Mouse (Mus musculus) midbrain, embryonic 11.5 days (tissue): Measurements from ENCODE around the gene Dbndd2. TPM values are rescaled to one million over a fixed set of nuclear protein-coding genes. Genes with fewer than 3 reads are reported as not detected.

Experiments
- ATAC-seq: fragments of 200-750 bp; cut with Nextera tagmentation; 2 replicates; pipeline ENCODE4 v1.8.0; 2017; ENCODE audit warnings: moderate TSS enrichment, moderate library complexity; ENCODE audit not compliant: low FRiP score
- DNase-seq: peaks from one replicate; pipeline ENCODE4 v3.0.0; 2015; ENCODE audit warnings: low spot score; ENCODE audit errors: missing footprints
- H3K27ac ChIP-seq: fragments of 300-500 bp; sonication (generic); 2 replicates; pipeline ENCODE4 v1.5.1; 2014; ENCODE audit warnings: low read depth, low read length
- H3K27me3 ChIP-seq: fragments of 300-500 bp; sonication (generic); 2 replicates; pipeline ENCODE4 v1.6.1; 2014; ENCODE audit warnings: mild to moderate bottlenecking, low read length, moderate library complexity, mixed read lengths; ENCODE audit not compliant: control insufficient read depth, insufficient read depth
- H3K36me3 ChIP-seq: fragments of 300-500 bp; sonication (generic); 2 replicates; pipeline ENCODE4 v1.6.1; 2014; ENCODE audit warnings: mild to moderate bottlenecking, low read length, moderate library complexity, mixed read lengths; ENCODE audit not compliant: control insufficient read depth, insufficient read depth
- H3K4me1 ChIP-seq: fragments of 300-500 bp; sonication (generic); 2 replicates; pipeline ENCODE4 v1.6.1; 2014; ENCODE audit warnings: low read length; ENCODE audit not compliant: control insufficient read depth, insufficient read depth
- H3K4me2 ChIP-seq: fragments of 300-500 bp; sonication (generic); 2 replicates; pipeline ENCODE4 v1.6.1; 2014; ENCODE audit warnings: mild to moderate bottlenecking, moderate library complexity
- H3K4me3 ChIP-seq: fragments of 300-500 bp; sonication (generic); 2 replicates; pipeline ENCODE4 v1.5.1; 2014; ENCODE audit warnings: low read depth, low read length
- H3K9ac ChIP-seq: fragments of 300-500 bp; sonication (generic); 2 replicates; pipeline ENCODE4 v1.6.1; 2014; ENCODE audit warnings: low read length
- H3K9me3 ChIP-seq: fragments of 300-500 bp; sonication (generic); 2 replicates; pipeline ENCODE4 v1.6.1; 2016; ENCODE audit warnings: low read length; ENCODE audit not compliant: control insufficient read depth
- WGBS: fragments of 180-500 bp; shearing (Covaris S2); extraction: QIAGEN DNeasy Blood & Tissue Kit; methylation state at CpG from one replicate; pipeline ENCODE4 v1.1.7; 2014; 5-methylcytosine and 5-hydroxymethylcytosine counted together
- polyA plus RNA-seq: library from polyadenylated mRNA; unstranded; fragments of >200 nt; fragmentation: Nextera tagmentation; extraction: Ambion mirVana; gene quantifications from 2 replicates; pipeline ENCODE4 v1.2.1, GENCODE M21; 2014

Dbndd2 gene
- polyA plus RNA-seq, 1 experiment from 2014 or later = 3.4 TPM

DNA sequence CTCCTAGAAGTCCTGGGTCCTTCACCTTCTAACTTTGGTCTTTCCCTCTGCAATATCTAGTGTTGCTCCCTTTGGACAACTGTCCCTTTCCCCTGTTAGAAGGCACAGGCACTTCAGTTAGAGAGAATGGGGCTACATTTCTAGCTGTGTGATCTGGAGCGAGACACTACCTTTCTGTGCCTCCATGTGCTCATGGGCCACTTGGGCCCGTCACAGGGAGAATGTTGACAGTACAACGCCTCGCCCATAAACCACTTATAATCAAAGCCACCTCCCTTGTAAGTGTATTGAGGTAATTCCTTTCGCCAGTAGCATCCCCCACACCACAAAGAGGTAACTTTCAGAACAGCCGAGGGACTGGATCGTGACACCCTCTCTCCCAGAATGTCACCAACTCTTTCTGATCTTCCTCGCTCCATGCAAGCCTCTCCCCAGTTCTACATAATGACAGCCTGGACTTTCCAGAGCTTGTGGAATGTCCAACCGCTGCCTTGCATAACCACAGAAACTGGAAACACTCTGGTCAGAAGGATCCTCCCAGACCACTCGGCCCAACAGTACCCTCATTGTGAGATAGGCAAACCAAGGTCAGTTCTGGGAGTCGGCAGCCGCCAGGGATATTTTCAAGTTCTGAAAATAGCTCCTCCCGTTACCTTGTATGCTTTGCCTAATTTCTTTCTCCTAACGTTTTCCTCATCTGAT is 36.4 kb upstream of the Dbndd2 start:
- no peak overlapping the region for H3K4me3 ChIP-seq
- H3K4me1 ChIP-seq = no peaks in the 10 kb centered on the region
- peak; percentile 61 for DNase-seq
- no peak for ATAC-seq
- no peak overlapping the region for H3K9ac ChIP-seq
- no peak overlapping the region for H3K4me2 ChIP-seq
- WGBS = 91% methylated on average over 14 of the region's 14 CpGs
- no peak overlapping the region for H3K27ac ChIP-seq
- no peaks in the 10 kb centered on the region for H3K9me3 ChIP-seq
- H3K36me3 ChIP-seq = no peaks in the 10 kb centered on the region
- H3K27me3 ChIP-seq = no peaks in the 10 kb centered on the region; the same call in 1 of the 2 replicates

DNA sequence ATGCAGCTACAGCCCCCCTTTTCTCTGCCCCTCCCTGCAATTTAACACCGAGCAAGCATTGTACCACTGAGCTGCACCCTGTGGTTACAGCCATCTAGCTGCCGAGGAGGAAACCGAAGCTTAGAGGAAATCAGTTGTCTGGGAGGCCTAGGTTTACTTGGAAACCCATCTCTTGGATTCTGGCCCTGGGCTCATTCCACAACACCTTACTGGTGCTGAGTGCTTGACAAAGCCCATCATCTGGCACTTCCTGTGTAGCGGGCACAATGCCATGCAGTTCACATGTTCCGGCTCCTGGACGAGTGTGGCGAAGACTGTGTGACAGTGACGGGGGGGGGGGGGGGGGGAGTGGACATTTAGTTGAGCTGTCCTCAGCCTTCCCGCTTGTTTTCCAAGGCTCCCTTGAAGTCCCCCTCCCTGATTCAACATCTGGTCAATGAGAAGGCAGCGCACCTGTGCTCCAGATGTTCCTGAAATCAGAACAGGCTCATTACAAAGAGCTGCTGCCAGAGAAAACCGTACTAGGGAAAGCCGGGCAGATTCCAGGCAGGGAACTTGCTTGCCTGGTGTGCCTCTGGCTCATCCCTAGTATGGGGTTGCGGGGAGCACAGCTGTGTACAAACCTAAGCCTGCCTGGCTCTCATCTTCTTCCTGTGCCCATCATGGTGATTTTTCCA is 33.8 kb upstream of the Dbndd2 start:
- ATAC-seq = no peak
- H3K4me1 ChIP-seq = peaks cover 5% of the 10 kb centered on the region
- no peaks in the 10 kb centered on the region for H3K36me3 ChIP-seq
- DNase-seq = peak; percentile 47
- H3K9ac ChIP-seq = no peak overlapping the region
- no peaks in the 10 kb centered on the region for H3K27me3 ChIP-seq
- no peaks in the 10 kb centered on the region for H3K9me3 ChIP-seq
- H3K4me3 ChIP-seq = no peak overlapping the region
- H3K27ac ChIP-seq = no peak overlapping the region
- no peak overlapping the region for H3K4me2 ChIP-seq
- WGBS = 46% methylated on average over 12 of the region's 13 CpGs

DNA sequence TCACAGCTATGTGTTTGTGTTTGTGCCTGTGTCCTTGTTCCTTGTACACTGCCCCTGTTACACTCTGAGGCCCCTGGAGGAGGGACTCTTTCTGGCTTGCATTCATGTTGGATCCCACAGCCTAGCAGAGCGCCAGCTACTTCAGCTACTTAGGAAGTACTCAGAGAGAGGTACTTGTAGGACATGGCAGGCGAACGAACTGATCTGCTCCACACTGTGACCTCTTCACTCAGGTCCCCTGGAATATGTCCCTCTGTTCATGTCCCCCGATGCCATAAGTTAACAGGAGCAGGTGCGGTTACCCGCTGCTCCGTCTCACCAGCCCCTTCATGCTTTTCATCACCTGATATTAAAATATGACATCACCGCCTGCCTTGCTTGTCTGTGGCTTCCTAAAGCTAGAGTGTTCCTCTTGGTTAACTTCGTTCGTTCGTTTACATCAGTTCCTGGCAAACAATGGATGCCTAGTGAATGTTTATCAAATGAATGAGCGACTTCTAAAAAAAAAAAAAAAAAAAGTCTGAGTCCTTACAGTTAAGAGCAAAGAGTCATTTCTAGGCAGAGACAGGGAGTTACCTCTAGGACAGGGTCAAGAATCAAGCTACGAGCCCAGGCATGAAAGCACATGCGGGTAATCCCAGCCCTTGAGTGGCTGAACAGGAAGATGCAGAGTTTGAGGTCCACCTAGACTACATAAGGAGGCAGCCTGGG is 32.7 kb upstream of the Dbndd2 start:
- Histone ChIP-seq H3K27me3 (no peaks in the 10 kb centered on the region), H3K4me1 (peaks cover 5% of the 10 kb centered on the region), H3K27ac (no peak overlapping the region), H3K9ac (no peak overlapping the region), H3K9me3 (no peaks in the 10 kb centered on the region), H3K4me3 (no peak overlapping the region), H3K4me2 (no peak overlapping the region), H3K36me3 (no peaks in the 10 kb centered on the region)
- DNase-seq = no peak
- 88% methylated on average over 14 of the region's 14 CpGs for WGBS
- ATAC-seq = no peak

DNA sequence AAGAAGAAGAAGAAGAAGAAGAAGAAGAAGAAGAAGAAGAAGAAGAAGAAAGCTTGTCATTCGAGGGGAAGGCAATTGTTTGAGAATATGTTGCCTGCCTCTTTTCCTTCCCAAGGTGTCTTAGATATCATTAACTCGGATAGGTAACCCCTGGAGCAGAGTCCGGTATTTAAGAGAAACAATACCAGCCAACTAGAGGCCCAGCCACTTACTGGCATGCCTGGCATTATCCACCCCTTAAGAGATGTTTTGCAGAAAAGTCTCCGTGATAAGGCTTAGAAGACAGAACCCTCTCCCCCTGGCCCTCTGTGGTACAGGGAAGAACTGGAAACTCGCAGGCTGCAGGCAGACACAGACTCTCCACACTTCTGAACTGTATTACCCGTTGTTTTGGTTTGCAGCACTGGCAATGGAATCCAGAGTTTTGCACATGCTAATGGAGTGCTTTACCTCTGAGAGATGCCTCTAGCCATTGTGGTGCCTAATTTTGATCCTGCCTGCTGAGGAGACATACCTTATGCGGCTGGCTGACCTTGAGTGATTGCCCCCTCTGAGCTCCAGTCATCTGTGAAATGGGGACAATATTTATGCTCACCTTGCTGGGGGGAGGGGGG is 31.9 kb upstream of the Dbndd2 start:
- Histone ChIP-seq H3K4me2 (no peak overlapping the region), H3K36me3 (no peaks in the 10 kb centered on the region), H3K9me3 (no peaks in the 10 kb centered on the region), H3K27me3 (no peaks in the 10 kb centered on the region), H3K4me1 (peaks cover 5% of the 10 kb centered on the region), H3K27ac (no peak overlapping the region), H3K4me3 (no peak overlapping the region), H3K9ac (no peak overlapping the region)
- no peak for ATAC-seq
- WGBS = 77% methylated on average over 7 of the region's 7 CpGs
- DNase-seq = no peak

DNA sequence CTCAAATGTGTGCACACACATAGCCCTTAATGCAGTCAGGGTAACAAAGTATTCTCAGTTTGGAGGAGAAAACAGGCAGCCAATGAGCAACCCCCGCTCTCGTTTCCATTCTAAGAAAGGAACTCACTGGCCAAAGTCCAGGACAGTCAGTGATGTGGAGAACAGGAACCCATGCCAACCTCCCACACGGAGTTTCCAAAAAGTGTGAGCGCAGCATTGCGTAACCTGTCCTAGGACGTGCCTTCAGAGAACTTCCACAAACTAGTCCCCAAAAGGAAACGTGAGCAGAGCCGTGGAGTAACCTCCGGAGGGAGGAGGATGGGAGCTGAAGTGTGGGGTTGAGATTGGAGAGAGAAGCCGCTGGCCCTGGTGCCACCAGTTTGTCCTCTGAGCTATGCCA is 31.1 kb upstream of the Dbndd2 start:
- 83% methylated on average over 10 of the region's 10 CpGs for WGBS
- no peak overlapping the region for H3K4me2 ChIP-seq
- no peaks in the 10 kb centered on the region for H3K9me3 ChIP-seq
- no peak overlapping the region for H3K4me3 ChIP-seq
- ATAC-seq = no peak
- no peak overlapping the region for H3K27ac ChIP-seq
- H3K4me1 ChIP-seq = peaks cover 5% of the 10 kb centered on the region
- no peak for DNase-seq
- H3K36me3 ChIP-seq = no peaks in the 10 kb centered on the region
- H3K27me3 ChIP-seq = no peaks in the 10 kb centered on the region
- no peak overlapping the region for H3K9ac ChIP-seq

DNA sequence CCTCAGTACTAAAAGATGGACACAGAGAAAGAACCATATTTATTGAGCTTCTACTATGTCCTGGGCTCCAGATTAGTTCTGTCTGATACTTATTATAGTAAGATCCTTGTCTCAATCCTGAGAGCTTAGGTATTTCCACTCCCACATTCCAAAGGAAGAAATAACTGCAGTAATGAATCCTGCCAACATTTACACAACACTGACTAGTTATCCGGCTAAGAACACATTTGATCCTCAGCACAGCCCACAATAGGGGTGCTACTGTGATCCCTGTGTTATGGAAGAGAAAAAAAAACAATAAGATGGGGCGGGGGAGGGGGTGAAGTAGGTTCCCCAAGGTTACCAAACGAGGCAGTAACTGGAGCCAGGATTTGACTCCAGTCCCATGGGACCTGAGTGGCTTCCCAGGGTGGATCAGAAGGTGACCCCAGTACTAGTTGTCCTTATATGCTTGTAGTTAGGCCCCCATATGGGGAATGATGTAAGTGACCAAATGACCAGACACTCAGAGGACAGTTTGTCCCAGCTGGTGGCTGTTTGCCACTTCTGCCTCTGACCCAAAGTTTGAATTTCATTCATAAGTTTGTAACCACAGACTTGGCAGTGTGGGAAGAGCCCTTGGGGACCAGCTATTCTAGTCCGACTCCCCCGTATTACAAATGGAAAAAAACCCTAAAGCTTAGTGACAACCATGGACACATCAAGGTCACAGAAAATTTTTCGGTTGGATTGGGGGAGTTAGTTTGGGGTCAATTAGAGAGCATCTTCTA is 30.3 kb upstream of the Dbndd2 start:
- Histone ChIP-seq H3K9me3 (no peaks in the 10 kb centered on the region), H3K36me3 (no peaks in the 10 kb centered on the region), H3K4me3 (no peak overlapping the region), H3K9ac (no peak overlapping the region), H3K27ac (no peak overlapping the region), H3K4me1 (peaks cover 5% of the 10 kb centered on the region), H3K27me3 (no peaks in the 10 kb centered on the region), H3K4me2 (no peak overlapping the region)
- 67% methylated on average over 6 of the region's 6 CpGs for WGBS
- DNase-seq (no peak), ATAC-seq (no peak)

DNA sequence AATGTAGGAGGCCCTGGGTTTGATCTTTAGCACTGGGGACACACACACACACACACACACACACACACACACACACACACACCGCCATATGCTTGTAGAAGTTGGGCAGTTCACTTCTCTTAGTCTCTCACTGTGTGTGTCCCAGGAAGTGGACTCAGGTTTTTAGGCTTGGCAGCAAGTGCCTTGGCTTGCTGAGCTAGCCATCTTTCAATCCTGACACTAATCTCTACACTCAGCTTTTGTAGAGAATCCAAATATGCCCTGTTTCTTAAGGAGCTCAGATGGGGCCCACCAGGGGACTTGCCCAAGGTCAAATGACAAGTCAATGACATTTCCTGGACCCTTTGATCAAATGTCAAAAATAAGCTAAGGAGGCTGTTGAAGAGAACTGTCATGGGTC is 29.5 kb upstream of the Dbndd2 start:
- Histone ChIP-seq H3K27me3 (no peaks in the 10 kb centered on the region), H3K9ac (peak overlapping the region; percentile 51; the same call in 1 of the 2 replicates), H3K4me3 (no peak overlapping the region), H3K27ac (no peak overlapping the region), H3K9me3 (no peaks in the 10 kb centered on the region), H3K36me3 (no peaks in the 10 kb centered on the region), H3K4me1 (peaks cover 5% of the 10 kb centered on the region), H3K4me2 (peak overlapping the region; percentile 28; the same call in 1 of the 2 replicates)
- 80% methylated on average over 1 of the region's 1 CpGs for WGBS
- no peak for ATAC-seq
- DNase-seq = no peak

DNA sequence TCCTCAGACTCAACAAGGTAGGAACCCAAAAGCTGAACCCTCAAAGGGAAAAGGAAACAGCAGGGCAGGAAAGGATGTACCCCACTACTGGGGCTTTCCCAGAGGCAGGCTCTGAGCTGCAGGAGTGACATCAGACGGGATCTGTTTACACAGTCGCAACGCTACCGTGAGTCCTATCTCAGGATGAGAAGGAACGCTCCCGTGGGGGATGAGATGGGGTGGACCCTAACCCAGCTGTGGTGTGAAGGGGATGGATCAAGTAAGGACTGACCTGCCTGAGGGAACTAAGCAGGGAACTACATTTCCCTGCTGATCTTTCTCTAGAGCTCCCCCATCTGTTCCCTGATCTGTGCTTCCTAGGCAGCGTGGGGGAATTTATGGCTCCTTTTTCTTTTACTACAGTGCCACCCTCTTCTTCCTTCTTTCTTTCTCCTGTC is 29.0 kb upstream of the Dbndd2 start, which contains the start of gene Sys1:
Gene Sys1 (plus strand): TSS at position 101 of the 437 bp plus-strand sequence.
- no peaks in the 10 kb centered on the region for H3K9me3 ChIP-seq
- 0% methylated on average over 7 of the region's 7 CpGs for WGBS
- peak within 1 kb of the TSS; percentile 51 for H3K9ac ChIP-seq
- DNase-seq (peak; percentile 88), ATAC-seq (no peak)
- peaks cover 8% of the 10 kb centered on the region for H3K4me1 ChIP-seq
- no peak within 1 kb of the TSS for H3K4me3 ChIP-seq
- H3K4me2 ChIP-seq = peak within 1 kb of the TSS; percentile 28; the same call in 1 of the 2 replicates
- H3K36me3 ChIP-seq = no peaks in the 10 kb centered on the region
- no peaks in the 10 kb centered on the region for H3K27me3 ChIP-seq
- H3K27ac ChIP-seq = no peak within 1 kb of the TSS
